Mouse (Mus musculus) v-Abl transformed pro-B cells (cell line): ENCODE data around the gene Amer3.
"Not testable (repeated sequence)": the region's sequence is repeated elsewhere in the genome, so short reads cannot be mapped to it uniquely, and the experiment has no call there.

Experiments used
- in situ Hi-C, 2 experiments: fragments of 400-800 bp; cut with MboI; formaldehyde crosslinking; loops; one replicate each; pipeline ENCODE4 v1.15.1; 2025; ENCODE audit not compliant: unreplicated experiment in 2 of 2

Amer3 gene

GRCm38 (mm10) chr1:34578851-34579781, at the start of gene Amer3:
Amer3 (plus strand) TSS chr1:34579657.
- in situ Hi-C loops: no loop called here

GRCm38 (mm10) chr1:34534574-34534973, 44.9 kb upstream of the Amer3 start:
- in situ Hi-C loops: not testable (repeated sequence)

- in situ Hi-C loops: not testable (repeated sequence)
Measured at GRCm38 (mm10) chr1:34535043-34535698, 44.3 kb upstream of the Amer3 start, which contains the start of gene Cfc1. Cfc1 (plus strand) TSS chr1:34535648.

GRCm38 (mm10) chr1:34536291-34536766, 43.1 kb upstream of the Amer3 start:
- in situ Hi-C loops: no loop called here

- in situ Hi-C loops: no loop called here
Measured at GRCm38 (mm10) chr1:34536767-34537485, 42.5 kb upstream of the Amer3 start.

- in situ Hi-C loops: no loop called here
Measured at GRCm38 (mm10) chr1:34547074-34547473, 32.4 kb upstream of the Amer3 start.

GRCm38 (mm10) chr1:34553690-34554089, 25.8 kb upstream of the Amer3 start:
- in situ Hi-C loops: no loop called here

GRCm38 (mm10) chr1:34554275-34554674, 25.2 kb upstream of the Amer3 start:
- in situ Hi-C loops: no loop called here

GRCm38 (mm10) chr1:34560843-34561242, 18.6 kb upstream of the Amer3 start, which contains the start of gene Prss40:
Prss40 (minus strand) TSS chr1:34560943.
- in situ Hi-C loops: no loop called here

GRCm38 (mm10) chr1:34564383-34565045, 14.9 kb upstream of the Amer3 start:
- in situ Hi-C loops: no loop called here

- in situ Hi-C loops: no loop called here
Measured at GRCm38 (mm10) chr1:34568120-34568519, 11.3 kb upstream of the Amer3 start.

GRCm38 (mm10) chr1:34569876-34570275, 9.6 kb upstream of the Amer3 start:
- in situ Hi-C loops: no loop called here

GRCm38 (mm10) chr1:34571431-34571830, 8.0 kb upstream of the Amer3 start:
- in situ Hi-C loops: no loop called here

GRCm38 (mm10) chr1:34573221-34573620, 6.2 kb upstream of the Amer3 start:
- in situ Hi-C loops: no loop called here

GRCm38 (mm10) chr1:34579782-34580356, 412 bp downstream of the Amer3 start:
- in situ Hi-C loops: no loop called here

GRCm38 (mm10) chr1:34582218-34582617, 2.8 kb downstream of the Amer3 start:
- in situ Hi-C loops: no loop called here

- in situ Hi-C loops: no loop called here
Measured at GRCm38 (mm10) chr1:34583821-34584263, 4.4 kb downstream of the Amer3 start.

GRCm38 (mm10) chr1:34584736-34585135, 5.3 kb downstream of the Amer3 start:
- in situ Hi-C loops: no loop called here

GRCm38 (mm10) chr1:34587298-34588096, 8.0 kb downstream of the Amer3 start:
- in situ Hi-C loops: no loop called here
